Mouse (Mus musculus): Measurements from ENCODE around the gene Mycl.

- no peak for TF ChIP-seq CTCF (conservative IDR thresholded peaks at IDR 0.05 in 1 of 2, IDR thresholded peaks at IDR 0.05 in 1 of 2; ENCODE audit: low read depth in 2 of 2, low read length in 2 of 2)
- TF ChIP-seq EP300 (IDR thresholded peaks at IDR 0.05; ENCODE audit: low read length) = no peak
- no peak for TF ChIP-seq JUN (IDR thresholded peaks at IDR 0.05; ENCODE audit: insufficient read depth, low read depth, low read length)
- no peak for TF ChIP-seq HCFC1 (IDR thresholded peaks at IDR 0.05; ENCODE audit: low read depth, low read length)
- TF ChIP-seq ETS1 (conservative IDR thresholded peaks at IDR 0.05; ENCODE audit: low read depth, low read length) = no peak
- TF ChIP-seq POLR2A (IDR thresholded peaks at IDR 0.05; ENCODE audit: low read depth, low read length) = no peak
- TF ChIP-seq USF2 (conservative IDR thresholded peaks at IDR 0.05; ENCODE audit: low read depth, low read length) = no peak
- TF ChIP-seq GABPA (IDR thresholded peaks at IDR 0.05; ENCODE audit: insufficient replicate concordance, low read depth, low read length) = no peak
- no peak for TF ChIP-seq MEF2A (IDR thresholded peaks at IDR 0.05; ENCODE audit: borderline replicate concordance, low read depth, low read length)
- TF ChIP-seq MAFK (IDR thresholded peaks at IDR 0.05; ENCODE audit: insufficient replicate concordance, low read length) = peak; percentile 44; the same call in 1 of the 2 replicates
- TF ChIP-seq TBP (conservative IDR thresholded peaks at IDR 0.05; ENCODE audit: low read depth, low read length) = no peak
Measured at GRCm38 (mm10) chr4:123014501-123015282, 19.2 kb downstream of the Mycl start.
